Mouse (Mus musculus) testis, adult 2 months (tissue): Measurements from ENCODE around the gene Aasdh. TPM values are rescaled to one million over a fixed set of nuclear protein-coding genes. Genes with fewer than 3 reads are reported as not detected.

Experiments
- H3K27ac ChIP-seq: fragments of 200-500 bp; 2 replicates; pipeline ENCODE4 v1.5.1; 2012; ENCODE audit warnings: low read depth, low read length; ENCODE audit not compliant: control insufficient read depth, insufficient read depth
- H3K27me3 ChIP-seq: fragments of 200-500 bp; 2 replicates; pipeline ENCODE4 v1.6.1; 2012; ENCODE audit warnings: mild to moderate bottlenecking, low read length, moderate library complexity; ENCODE audit not compliant: control insufficient read depth, insufficient read depth
- H3K36me3 ChIP-seq: fragments of 200-500 bp; 2 replicates; pipeline ENCODE4 v1.6.1; 2012; ENCODE audit warnings: mild to moderate bottlenecking, low read length; ENCODE audit not compliant: control insufficient read depth, insufficient read depth
- H3K4me1 ChIP-seq: fragments of 200-500 bp; 2 replicates; pipeline ENCODE4 v1.6.1; 2012; ENCODE audit warnings: low read length; ENCODE audit not compliant: control insufficient read depth, insufficient read depth
- H3K4me3 ChIP-seq: fragments of 200-500 bp; 2 replicates; pipeline ENCODE4 v1.5.1; 2012; ENCODE audit warnings: low read depth, mild to moderate bottlenecking, low read length, moderate library complexity, mixed read lengths; ENCODE audit not compliant: control insufficient read depth
- CTCF ChIP-seq: fragments of 200-500 bp; IDR thresholded peaks from 2 replicates; pipeline ENCODE4 v1.5.1; 2012; ENCODE audit warnings: low read depth, mild to moderate bottlenecking, inconsistent platforms, low read length, moderate library complexity; ENCODE audit not compliant: control insufficient read depth, insufficient read depth, insufficient replicate concordance
- POLR2A ChIP-seq: fragments of 200-500 bp; IDR thresholded peaks from 2 replicates; pipeline ENCODE4 v1.6.1; 2012; ENCODE audit warnings: low read depth, mild to moderate bottlenecking, inconsistent platforms, low read length, moderate library complexity; ENCODE audit not compliant: control insufficient read depth
- polyA plus RNA-seq: library from polyadenylated mRNA; depleted of rRNA; stranded (reverse); fragments of >200 nt; gene quantifications from 2 replicates; pipeline ENCODE4 v1.2.3, GENCODE M21; 2012

Gene Aasdh
- polyA plus RNA-seq, 1 experiment, result 15.8 TPM

- Histone ChIP-seq H3K36me3 (no peaks in the 10 kb centered on the region; the same call in none of the 2 replicates), H3K27ac (no peak overlapping the region), H3K4me3 (no peak overlapping the region), H3K27me3 (no peaks in the 10 kb centered on the region), H3K4me1 (no peaks in the 10 kb centered on the region; the same call in 1 of the 2 replicates)
- no peak for TF ChIP-seq POLR2A
- no peak for TF ChIP-seq CTCF
Observed at GRCm38 (mm10) chr5:76869553-76869952, 35.8 kb downstream of the Aasdh start.

GRCm38 (mm10) chr5:76868693-76869286 is 36.5 kb downstream of the Aasdh start:
- Histone ChIP-seq H3K36me3 (no peaks in the 10 kb centered on the region; the same call in none of the 2 replicates), H3K4me1 (no peaks in the 10 kb centered on the region; the same call in 1 of the 2 replicates), H3K4me3 (peak overlapping the region; percentile 43; the same call in 1 of the 2 replicates), H3K27ac (no peak overlapping the region), H3K27me3 (no peaks in the 10 kb centered on the region)
- TF ChIP-seq CTCF, result no peak
- no peak for TF ChIP-seq POLR2A

GRCm38 (mm10) chr5:76866819-76867218 is 38.5 kb downstream of the Aasdh start:
- no peak overlapping the region for H3K27ac ChIP-seq
- H3K4me1 ChIP-seq, result no peaks in the 10 kb centered on the region; the same call in 1 of the 2 replicates
- H3K4me3 ChIP-seq, result no peak overlapping the region
- no peaks in the 10 kb centered on the region for H3K27me3 ChIP-seq
- H3K36me3 ChIP-seq, result no peaks in the 10 kb centered on the region; the same call in 1 of the 2 replicates
- TF ChIP-seq CTCF (no peak), POLR2A (no peak)

GRCm38 (mm10) chr5:76858444-76858843 is 46.9 kb downstream of the Aasdh start:
- Histone ChIP-seq H3K4me3 (peak overlapping the region; percentile 63), H3K27me3 (no peaks in the 10 kb centered on the region; the same call in 1 of the 2 replicates), H3K36me3 (no peaks in the 10 kb centered on the region), H3K27ac (no peak overlapping the region), H3K4me1 (peaks cover 37% of the 10 kb centered on the region)
- TF ChIP-seq CTCF (no peak), POLR2A (no peak)

- H3K36me3 ChIP-seq, result no peaks in the 10 kb centered on the region
- peaks cover 37% of the 10 kb centered on the region for H3K4me1 ChIP-seq
- no peaks in the 10 kb centered on the region; the same call in 1 of the 2 replicates for H3K27me3 ChIP-seq
- H3K4me3 ChIP-seq, result peak overlapping the region; percentile 63
- H3K27ac ChIP-seq, result no peak overlapping the region
- TF ChIP-seq CTCF, result no peak
- TF ChIP-seq POLR2A, result no peak
Observed at GRCm38 (mm10) chr5:76857103-76858015, 48.0 kb downstream of the Aasdh start.

- H3K4me3 ChIP-seq, result peak overlapping the region; percentile 1
- no peaks in the 10 kb centered on the region; the same call in 1 of the 2 replicates for H3K27me3 ChIP-seq
- no peaks in the 10 kb centered on the region for H3K36me3 ChIP-seq
- H3K27ac ChIP-seq, result no peak overlapping the region
- TF ChIP-seq CTCF, result no peak
- no peak for TF ChIP-seq POLR2A
- H3K4me1 ChIP-seq, result peaks cover 37% of the 10 kb centered on the region
Observed at GRCm38 (mm10) chr5:76855829-76856600, 49.3 kb downstream of the Aasdh start.
